Mouse (Mus musculus): ENCODE measurements at regions not wholly inside any gene's neighbourhood (a gene's known extent, or its start where the extent isn't known, plus 50 kb on each side); places are given as distances from the start of the nearest gene placed in this dataset.
"Not testable (repeated sequence)": the region's sequence is repeated elsewhere in the genome, so short reads cannot be mapped to it uniquely, and the experiment has no call there.

- no peak for DNase-seq (ENCODE audit: low spot score)
Observed at GRCm38 (mm10) chr3:15016621-15017020, 130.5 kb downstream of the Car2 start.

GRCm38 (mm10) chr3:15022773-15023172 lies 136.7 kb downstream of the Car2 start:
- DNase-seq (ENCODE audit: low spot score) = no peak

GRCm38 (mm10) chr3:15040866-15041528 lies 154.9 kb downstream of the Car2 start:
- no peak for DNase-seq (ENCODE audit: low spot score)

GRCm38 (mm10) chr3:15053968-15054367 lies 167.9 kb downstream of the Car2 start:
- no peak for DNase-seq (ENCODE audit: low spot score)

GRCm38 (mm10) chr3:15055516-15056256 lies 169.6 kb downstream of the Car2 start:
- not testable (repeated sequence) for DNase-seq (ENCODE audit: low spot score)

GRCm38 (mm10) chr3:15056788-15057585 lies 170.9 kb downstream of the Car2 start:
- not testable (repeated sequence) for DNase-seq (ENCODE audit: low spot score)

- DNase-seq (ENCODE audit: low spot score) = no peak
Observed at GRCm38 (mm10) chr3:15065681-15066080, 179.6 kb downstream of the Car2 start.

- no peak for DNase-seq (ENCODE audit: low spot score)
Observed at GRCm38 (mm10) chr3:15068256-15068655, 182.2 kb downstream of the Car2 start.

- no peak for DNase-seq (ENCODE audit: low spot score)
Observed at GRCm38 (mm10) chr3:15071030-15071883, 185.2 kb downstream of the Car2 start.

GRCm38 (mm10) chr3:15073405-15073804 lies 187.3 kb downstream of the Car2 start:
- DNase-seq (ENCODE audit: low spot score) = no peak

- DNase-seq (ENCODE audit: low spot score) = no peak
Observed at GRCm38 (mm10) chr3:15073847-15074246, 187.8 kb downstream of the Car2 start.

- no peak for DNase-seq (ENCODE audit: low spot score)
Observed at GRCm38 (mm10) chr3:15074949-15075348, 188.9 kb downstream of the Car2 start.

GRCm38 (mm10) chr3:15090124-15090523 lies 204.1 kb downstream of the Car2 start:
- DNase-seq (ENCODE audit: low spot score) = no peak

GRCm38 (mm10) chr3:15098206-15098817 lies 212.2 kb downstream of the Car2 start:
- DNase-seq (ENCODE audit: low spot score) = no peak

- DNase-seq (ENCODE audit: low spot score) = no peak
Observed at GRCm38 (mm10) chr3:15098981-15099380, 212.9 kb downstream of the Car2 start.

- no peak for DNase-seq (ENCODE audit: low spot score)
Observed at GRCm38 (mm10) chr3:15105627-15106026, 219.6 kb downstream of the Car2 start.

GRCm38 (mm10) chr3:15106281-15106680 lies 220.2 kb downstream of the Car2 start:
- no peak for DNase-seq (ENCODE audit: low spot score)

- DNase-seq (ENCODE audit: low spot score) = no peak
Observed at GRCm38 (mm10) chr3:15107301-15107700, 221.2 kb downstream of the Car2 start.

GRCm38 (mm10) chr3:15108239-15108934 lies 222.3 kb downstream of the Car2 start:
- no peak for DNase-seq (ENCODE audit: low spot score)

- no peak for DNase-seq (ENCODE audit: low spot score)
Observed at GRCm38 (mm10) chr3:15110037-15110748, 221.9 kb downstream of the Gm9733 start.

Data from testis, postnatal 10 days (tissue).